Mouse (Mus musculus) c-Kit-positive CD71-positive TER-119-negative erythroid progenitor cells, embryonic 14.5 days (primary cell): ENCODE data around the gene Ly6g6d.
A peak's percentile ranks its signal among the peaks of the same experiment; 100 is the strongest.

ENCODE experiments used
- DNase-seq: peaks from one replicate; pipeline ENCODE4 v3.0.0-alpha.2; 2013; ENCODE audit warnings: low read depth

Ly6g6d gene

GRCm38 (mm10) chr17:35097164-35097655 lies 19.3 kb upstream of the Ly6g6d start:
- no peak for DNase-seq

GRCm38 (mm10) chr17:35096597-35096996 lies 18.7 kb upstream of the Ly6g6d start:
- DNase-seq: no peak

GRCm38 (mm10) chr17:35094475-35095365 lies 16.9 kb upstream of the Ly6g6d start:
- DNase-seq: no peak

- DNase-seq: no peak
These were observed 14.7 kb upstream of the Ly6g6d start for GRCm38 (mm10) chr17:35092403-35093198.

GRCm38 (mm10) chr17:35090166-35090932 lies 12.5 kb upstream of the Ly6g6d start:
- DNase-seq: no peak

- DNase-seq: peak; percentile 84
These were observed 11.2 kb upstream of the Ly6g6d start, which contains the start of gene Abhd16a for GRCm38 (mm10) chr17:35088825-35089644. Gene Abhd16a, plus strand, starts transcription at chr17:35089263.

GRCm38 (mm10) chr17:35088151-35088550 lies 10.3 kb upstream of the Ly6g6d start:
- DNase-seq: no peak

- DNase-seq: no peak
These were observed 7.5 kb upstream of the Ly6g6d start, which contains the start of gene Ly6g6f for GRCm38 (mm10) chr17:35085208-35085865. Gene Ly6g6f, minus strand, starts transcription at chr17:35085610.

- DNase-seq: no peak
These were observed 6.1 kb upstream of the Ly6g6d start for GRCm38 (mm10) chr17:35083929-35084497.

GRCm38 (mm10) chr17:35082841-35083576 lies 5.1 kb upstream of the Ly6g6d start:
- DNase-seq: no peak

GRCm38 (mm10) chr17:35080710-35081109 lies 2.8 kb upstream of the Ly6g6d start:
- DNase-seq: no peak

- DNase-seq: no peak
These were observed 2.4 kb upstream of the Ly6g6d start for GRCm38 (mm10) chr17:35080248-35080647.

GRCm38 (mm10) chr17:35079778-35080177 lies 1.9 kb upstream of the Ly6g6d start:
- DNase-seq: peak; percentile 70

GRCm38 (mm10) chr17:35077285-35077684 lies 580 bp downstream of the Ly6g6d start:
- no peak for DNase-seq

- DNase-seq: no peak
These were observed 1.2 kb downstream of the Ly6g6d start, which contains the start of gene Ly6g6e for GRCm38 (mm10) chr17:35076507-35077176. Gene Ly6g6e, plus strand, starts transcription at chr17:35076902.

- no peak for DNase-seq
These were observed 3.8 kb downstream of the Ly6g6d start for GRCm38 (mm10) chr17:35074097-35074496.

- DNase-seq: no peak
These were observed 6.4 kb downstream of the Ly6g6d start for GRCm38 (mm10) chr17:35071454-35071853.

GRCm38 (mm10) chr17:35070556-35071229 lies 7.2 kb downstream of the Ly6g6d start:
- no peak for DNase-seq
